Comparison of ENCODE assay signal across 9 mouse cellular contexts in the genomic region with DNA sequence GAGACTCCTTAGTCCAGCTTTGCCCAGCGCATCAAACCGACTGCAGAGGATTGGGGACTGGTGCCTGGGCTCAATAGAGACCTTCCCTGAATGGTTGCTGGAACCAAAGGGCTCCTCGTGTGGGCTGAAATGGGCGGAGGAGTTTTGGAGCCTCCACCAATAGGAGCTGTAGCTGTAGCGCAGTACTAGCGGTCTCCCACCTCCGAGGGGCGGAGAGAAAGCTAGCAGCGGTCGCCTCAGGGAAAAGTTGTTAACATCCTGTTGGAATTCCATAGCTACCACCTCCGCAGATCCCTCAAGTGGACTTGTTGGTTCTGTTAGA. TPM values are rescaled to one million over a fixed set of nuclear protein-coding genes. Genes with fewer than 3 reads are reported as not detected.
DNase-seq lines count a peak whose midpoint lies in the region; ATAC-seq and TF ChIP-seq lines count a peak whose summit lies in the region.
"Had no signal": no experiment of that assay in that cellular context is flagged by ENCODE, and none has a peak within 500 bp of the region (broad histone marks: within the 10 kb centered on the region; RNA-seq: fewer than 3 reads in every experiment).

A gene (minus strand): TSS at position 67 of the 322 bp plus-strand sequence.

- H3K27me3 ChIP-seq in heart, embryonic 13.5 days (replicated peaks), result peaks cover 54% of the 10 kb centered on the region
- H3K27me3 ChIP-seq in heart, adult 2 months (ENCODE audit: control insufficient read depth, insufficient read depth, low read length), result peaks cover 5% of the 10 kb centered on the region
- H3K27me3 ChIP-seq in limb, embryonic 10.5 days (ENCODE audit: low read depth, poor library complexity, severe bottlenecking), result peaks cover 52% of the 10 kb centered on the region
- peaks cover 35% of the 10 kb centered on the region for H3K27me3 ChIP-seq in neural tube, embryonic 15.5 days (replicated peaks)

- H3K4me3 ChIP-seq in heart, embryonic 13.5 days, result peak within 1 kb of the TSS; percentile 48
- H3K4me3 ChIP-seq in heart, adult 2 months, result no peak within 1 kb of the TSS
- peak within 1 kb of the TSS; percentile 50 for H3K4me3 ChIP-seq in limb, embryonic 10.5 days
- H3K4me3 ChIP-seq in neural tube, embryonic 15.5 days (replicated peaks), result peak within 1 kb of the TSS; percentile 39

- no peak within 1 kb of the TSS for H3K27ac ChIP-seq in heart, embryonic 13.5 days (replicated peaks)
- no peak within 1 kb of the TSS for H3K27ac ChIP-seq in heart, adult 2 months
- no peak within 1 kb of the TSS for H3K27ac ChIP-seq in limb, embryonic 10.5 days
- H3K27ac ChIP-seq in neural tube, embryonic 15.5 days (replicated peaks), result no peak within 1 kb of the TSS

- under 1% methylated on average over 11 of the region's 11 CpGs for WGBS in heart, embryonic 13.5 days
- 4% methylated on average over 11 of the region's 11 CpGs for WGBS in heart, adult 2 months
- 3% methylated on average over 11 of the region's 11 CpGs for WGBS in limb, embryonic 10.5 days
- 6% methylated on average over 11 of the region's 11 CpGs for WGBS in neural tube, embryonic 15.5 days

- no peak for DNase-seq in heart, adult 2 months
- DNase-seq in ZHBTc4 (ENCODE audit: low read depth, low spot score), result peak; percentile 83
- DNase-seq in frontal cortex, postnatal 25 days (ENCODE audit: low spot score in 2 of 2), result peak; percentile 6 to 9
- peak; percentile 71 for DNase-seq in limb, embryonic 10.5 days (ENCODE audit: low spot score)
- no peak for DNase-seq in MN1 (ENCODE audit: low spot score)

- peaks cover 17% of the 10 kb centered on the region for H3K4me1 ChIP-seq in heart, embryonic 13.5 days
- H3K4me1 ChIP-seq in heart, adult 2 months (ENCODE audit: control insufficient read depth, insufficient read depth, low read length), result no peaks in the 10 kb centered on the region
- peaks cover 16% of the 10 kb centered on the region for H3K4me1 ChIP-seq in limb, embryonic 10.5 days
- H3K4me1 ChIP-seq in neural tube, embryonic 15.5 days, result peaks cover 16% of the 10 kb centered on the region

- H3K79me2 ChIP-seq in heart, adult 2 months (replicated peaks; ENCODE audit: control insufficient read depth, insufficient read depth, low read length), result no peaks in the 10 kb centered on the region

- peak within 1 kb of the TSS; percentile 76 for H3K4me2 ChIP-seq in heart, embryonic 13.5 days
- H3K4me2 ChIP-seq in neural tube, embryonic 15.5 days, result peak within 1 kb of the TSS; percentile 73

- no peaks in the 10 kb centered on the region for H3K9me3 ChIP-seq in heart, embryonic 13.5 days
- H3K9me3 ChIP-seq in limb, embryonic 10.5 days (replicated peaks), result no peaks in the 10 kb centered on the region
- no peaks in the 10 kb centered on the region for H3K9me3 ChIP-seq in neural tube, embryonic 15.5 days (replicated peaks)

- no peak for TF ChIP-seq POLR2A in heart, adult 2 months (IDR thresholded peaks at IDR 0.05; ENCODE audit: insufficient read depth, low read depth, low read length)

- no peaks in the 10 kb centered on the region for H3K36me3 ChIP-seq in heart, embryonic 13.5 days
- no peaks in the 10 kb centered on the region for H3K36me3 ChIP-seq in heart, adult 2 months (ENCODE audit: control insufficient read depth, insufficient read depth, low read length)
- no peaks in the 10 kb centered on the region for H3K36me3 ChIP-seq in limb, embryonic 10.5 days
- no peaks in the 10 kb centered on the region for H3K36me3 ChIP-seq in neural tube, embryonic 15.5 days
- H3K36me3 ChIP-seq: G1E had no signal

- no peak for TF ChIP-seq EP300 in heart, adult 2 months (IDR thresholded peaks at IDR 0.05; ENCODE audit: insufficient read depth, low read depth, low read length)

- intact Hi-C loops in heart, adult 2 months (cut with DNase I), result no loop called here

- no peak for ATAC-seq in heart, embryonic 13.5 days (ENCODE audit: extremely low read depth, insufficient number of reproducible peaks, low FRiP score, low TSS enrichment)
- peak; percentile 88 for ATAC-seq in neural tube, embryonic 15.5 days (ENCODE audit: low FRiP score)
- no peak for ATAC-seq in monocyte, adult 5-6 weeks (replicated peaks; ENCODE audit: insufficient number of reproducible peaks, low FRiP score, low TSS enrichment, poor library complexity, severe bottlenecking)

- TF ChIP-seq CTCF in heart, adult 2 months (IDR thresholded peaks at IDR 0.05), result no peak

- 0 out of 2 replicates have a peak within 1 kb of the TSS, but pooled peaks have one; percentile 33 for H3K9ac ChIP-seq in heart, embryonic 13.5 days
- H3K9ac ChIP-seq in heart, adult 2 months (ENCODE audit: low read depth, low read length), result no peak within 1 kb of the TSS
- peak within 1 kb of the TSS; percentile 30; the same call in 1 of the 2 replicates for H3K9ac ChIP-seq in neural tube, embryonic 15.5 days (replicated peaks)

RNA-seq across cellular contexts. Expression of the gene that starts here (rescaled TPM):
- 0.27 and 0.48 TPM in 2 replicates for polyA plus RNA-seq in heart, embryonic 13.5 days (2015; fragmentation: Nextera tagmentation; extraction: Ambion mirVana)
- not detected for total RNA-seq in heart, adult 2 months (2021)
- polyA plus RNA-seq in heart, adult 2 months (2012; rRNA removed), result not detected in 2 replicates
- polyA plus RNA-seq in limb, embryonic 10.5 days (2016; fragmentation: Nextera tagmentation; extraction: Ambion mirVana), result 0.43 and 0.51 TPM in 2 replicates
- polyA plus RNA-seq in neural tube, embryonic 15.5 days (2015; fragmentation: Nextera tagmentation; extraction: Ambion mirVana), result 1.1 and 1.4 TPM in 2 replicates
- total RNA-seq in monocyte, adult 5-6 weeks (2017), result not detected in 3 replicates
- polyA plus RNA-seq: G1E had no signal

Comparison
In these comparisons a context has a peak if more than half of its experiments do, and no peak if none do; other contexts are left out.
1. Peak in DNase-seq and H3K4me3 ChIP-seq in limb, embryonic 10.5 days; RNA of the gene not detected or under 1 TPM.
2. DNase-seq: peak in ZHBTc4 (single experiment) and frontal cortex, postnatal 25 days (2 of 2); none in heart, adult 2 months (0 of 2) and MN1 (single experiment).